ENCODE assay signal across 9 mouse cellular contexts in the genomic region with DNA sequence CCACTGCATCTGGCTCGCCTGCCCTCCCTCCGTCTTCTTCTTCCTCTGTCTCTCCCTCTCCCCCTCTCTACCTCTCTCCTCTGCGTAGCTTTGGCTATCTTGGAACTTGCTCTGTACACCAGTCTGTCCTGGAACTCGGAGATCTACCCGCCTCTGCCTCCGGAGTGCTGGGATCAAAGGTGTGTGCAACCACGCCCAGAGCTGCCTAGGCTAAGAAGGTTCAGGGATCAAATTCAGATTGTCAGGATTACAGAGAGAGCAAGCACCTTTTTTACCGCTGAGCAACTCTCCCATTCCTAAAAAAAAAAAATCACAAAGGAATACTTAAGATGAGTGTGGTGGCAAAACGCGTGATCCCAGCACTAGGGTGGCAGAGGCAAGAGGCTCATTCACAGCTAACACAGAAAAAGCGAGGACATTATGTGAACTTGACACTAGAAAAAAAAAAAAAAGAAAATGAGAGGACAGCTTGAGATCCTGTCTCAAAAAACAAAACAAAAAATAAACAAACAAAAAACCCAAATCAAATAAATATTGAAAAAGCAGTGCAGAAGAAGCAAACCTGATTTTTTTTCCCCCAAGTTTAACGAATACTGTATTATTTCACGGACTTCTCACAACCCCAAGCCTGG. TPM values are rescaled to one million over a fixed set of nuclear protein-coding genes. Genes with fewer than 3 reads are reported as not detected.
A peak's percentile ranks its signal among the peaks of the same experiment; 100 is the strongest.
DNase-seq lines count a peak whose midpoint lies in the region; ATAC-seq and TF ChIP-seq lines count a peak whose summit lies in the region.
"Had no signal": no experiment of that assay in that cellular context is flagged by ENCODE, and none has a peak within 500 bp of the region (broad histone marks: within the 10 kb centered on the region; RNA-seq: fewer than 3 reads in every experiment).

No protein-coding gene starts in this region.

- no peaks in the 10 kb centered on the region for H3K9me3 ChIP-seq in heart, postnatal 0 days (replicated peaks; ENCODE audit: control insufficient read depth, low read length)
- no peaks in the 10 kb centered on the region for H3K9me3 ChIP-seq in MEL (replicated peaks; ENCODE audit: insufficient read depth, low read length)
- 0 out of 2 replicates have a peak, but pooled peaks cover 4% of the 10 kb centered on the region for H3K9me3 ChIP-seq in hindbrain, embryonic 10.5 days

- no peak for TF ChIP-seq EP300 in heart, postnatal 0 days (IDR thresholded peaks at IDR 0.05; ENCODE audit: low read depth)
- no peak for TF ChIP-seq EP300 in MEL (IDR thresholded peaks at IDR 0.05; ENCODE audit: low read depth in 1 of 2, low read length in 2 of 2)

- no peak for DNase-seq in heart, postnatal 0 days (ENCODE audit: low spot score)
- no peak for DNase-seq in heart, adult 18-20 months
- peak; percentile 46 for DNase-seq in MEL (ENCODE audit: low read depth, low spot score)
- DNase-seq in hindbrain, embryonic 10.5 days (ENCODE audit: low spot score), result no peak
- no peak for DNase-seq in cerebellum, adult 8-10 months
- no peak for DNase-seq in layer of hippocampus, postnatal 14 days (ENCODE audit: low spot score in 2 of 2)
- DNase-seq in layer of hippocampus, adult 9-11 months, result no peak

- TF ChIP-seq CTCF in heart, postnatal 0 days (IDR thresholded peaks at IDR 0.05; ENCODE audit: low read depth), result no peak
- TF ChIP-seq CTCF in MEL (IDR thresholded peaks at IDR 0.05 in 2 of 3, conservative IDR thresholded peaks at IDR 0.05 in 1 of 3; ENCODE audit: control insufficient read depth in 1 of 3, insufficient read depth in 1 of 3, low read depth in 2 of 3, low read length in 3 of 3, poor library complexity in 1 of 3, severe bottlenecking in 1 of 3), result no peak

- H3K4me3 ChIP-seq in heart, postnatal 0 days (ENCODE audit: low read depth, low read length), result peak overlapping the region; percentile 97
- H3K4me3 ChIP-seq in MEL (ENCODE audit: control insufficient read depth in 1 of 2, insufficient read depth in 1 of 2, low read depth in 2 of 2, low read length in 2 of 2), result peak overlapping the region; percentile 53 to 76
- H3K4me3 ChIP-seq in hindbrain, embryonic 10.5 days, result peak overlapping the region; percentile 91
- H3K4me3 ChIP-seq in macrophage (ENCODE audit: inconsistent target), result peak overlapping the region; percentile 88

- no peak for TF ChIP-seq RAD21 in MEL (IDR thresholded peaks at IDR 0.05; ENCODE audit: low read depth, low read length)

- peaks cover 5% of the 10 kb centered on the region for H3K27me3 ChIP-seq in heart, postnatal 0 days (ENCODE audit: control insufficient read depth, insufficient read depth, low read length)
- H3K27me3 ChIP-seq in MEL (ENCODE audit: control insufficient read depth in 1 of 2, insufficient read depth in 2 of 2, low read length in 2 of 2), result no peaks in the 10 kb centered on the region
- H3K27me3 ChIP-seq in hindbrain, embryonic 10.5 days (ENCODE audit: insufficient read depth, poor library complexity, severe bottlenecking), result peaks cover 2% of the 10 kb centered on the region
- H3K27me3 ChIP-seq: Patski had no signal

- H3K79me2 ChIP-seq in MEL (ENCODE audit: control insufficient read depth, insufficient read depth, low read length, poor library complexity), result peaks cover 30% of the 10 kb centered on the region
- peaks cover 30% of the 10 kb centered on the region for H3K79me2 ChIP-seq in macrophage (ENCODE audit: inconsistent target)

- no peak for TF ChIP-seq POLR2A in MEL (IDR thresholded peaks at IDR 0.05; ENCODE audit: control insufficient read depth in 1 of 2, insufficient read depth in 1 of 2, low read depth in 1 of 2, low read length in 2 of 2, poor library complexity in 1 of 2)

- no peak for ATAC-seq in heart, postnatal 0 days (ENCODE audit: insufficient read depth, low read depth)

- no peaks in the 10 kb centered on the region for H3K36me3 ChIP-seq in heart, postnatal 0 days (replicated peaks; ENCODE audit: control insufficient read depth, insufficient read depth, low read length)
- H3K36me3 ChIP-seq in MEL (ENCODE audit: control insufficient read depth in 1 of 2, insufficient read depth in 2 of 2, low read length in 2 of 2) (peaks cover 0 to 9% of the 10 kb centered on the region in 2 experiments; a peak in 3 of 4 replicates), macrophage (ENCODE audit: inconsistent target) (no peaks in the 10 kb centered on the region)
- H3K36me3 ChIP-seq in hindbrain, embryonic 10.5 days, result peaks cover 16% of the 10 kb centered on the region

- H3K27ac ChIP-seq in heart, postnatal 0 days (ENCODE audit: low read depth), result no peak overlapping the region
- H3K27ac ChIP-seq in MEL (ENCODE audit: control insufficient read depth, low read depth, low read length), result peak overlapping the region; percentile 45
- H3K27ac ChIP-seq in hindbrain, embryonic 10.5 days, result peak overlapping the region; percentile 91
- 0 out of 2 replicates have a peak overlapping the region, but pooled peaks have one; percentile 10 for H3K27ac ChIP-seq in macrophage

- H3K4me1 ChIP-seq in heart, postnatal 0 days (ENCODE audit: control insufficient read depth, insufficient read depth), result peaks cover 9% of the 10 kb centered on the region
- H3K4me1 ChIP-seq in MEL (ENCODE audit: control insufficient read depth in 1 of 2, insufficient read depth in 2 of 2, low read length in 2 of 2), result peaks cover 0 to 24% of the 10 kb centered on the region in 2 experiments; a peak in 2 of 4 replicates
- H3K4me1 ChIP-seq in hindbrain, embryonic 10.5 days (replicated peaks), result peaks cover 25% of the 10 kb centered on the region

- H3K9ac ChIP-seq in heart, postnatal 0 days (replicated peaks; ENCODE audit: low read depth, low read length), result peak overlapping the region; percentile 39
- H3K9ac ChIP-seq in MEL (ENCODE audit: control insufficient read depth, low read depth, low read length, poor library complexity, severe bottlenecking), result peak overlapping the region; percentile 65

- peak overlapping the region; percentile 88 for H3K4me2 ChIP-seq in heart, postnatal 0 days (ENCODE audit: low read depth, low read length)

- 50% methylated on average over 13 of the region's 13 CpGs for WGBS in heart, postnatal 0 days
- 60% methylated on average over 13 of the region's 13 CpGs for WGBS in hindbrain, embryonic 10.5 days
- WGBS in macrophage (ENCODE audit: missing documents), result 65% methylated on average over 12 of the region's 13 CpGs

TF ChIP-seq in MEL, 35 proteins besides CTCF, POLR2A, EP300 and RAD21:
- TF ChIP-seq MXI1 (IDR thresholded peaks at IDR 0.05; ENCODE audit: low read depth, low read length) (no peak), ZNF384 (IDR thresholded peaks at IDR 0.05; ENCODE audit: low read depth, low read length) (peak; percentile 55)

RNA-seq across cellular contexts. Expression of gene Aen, which starts 0.5 kb away (rescaled TPM):
- total RNA-seq in heart, postnatal 0 days (2014; rRNA removed; ENCODE audit: low replicate concordance), result 18.4 and 22.9 TPM in 2 replicates
- polyA plus RNA-seq in heart, postnatal 0 days (2015; fragmentation: Nextera tagmentation; extraction: Ambion mirVana), result 28.7 and 31.3 TPM in 2 replicates
- total RNA-seq in heart, adult 18-20 months (2021), result 10 to 100 TPM; 35.8 to 37.0 TPM
- 72.5 and 95.9 TPM in 2 replicates for total RNA-seq in MEL (2012; rRNA removed)
- 10 to 100 TPM in 1 of 2 experiments, not detected in 1; 97.7 TPM for polyA plus RNA-seq in MEL (2012; ENCODE audit: insufficient read depth in 1 of 2, insufficient read length in 2 of 2, low read depth in 1 of 2, low replicate concordance in 2 of 2, missing spikeins in 1 of 2)
- polyA plus RNA-seq in hindbrain, embryonic 10.5 days (2016; fragmentation: Nextera tagmentation; extraction: Ambion mirVana), result 59.0 and 73.4 TPM in 2 replicates
- total RNA-seq in macrophage (2018; cell fraction: chromatin; rRNA removed), result 100 to 1,000 TPM in 6 of 26 experiments, 10 to 100 TPM in 20; 59.1 to 122 (median 86.7) TPM
- 10 to 100 TPM; 14.4 to 26.6 (median 19.8) TPM for total RNA-seq in macrophage (2018; cell fraction: cytosol; rRNA removed)
- 100 to 1,000 TPM in 2 of 26 experiments, 10 to 100 TPM in 24; 21.2 to 119 (median 50.7) TPM for total RNA-seq in macrophage (2018; cell fraction: nucleus; rRNA removed)
- 17.1 to 40.8 TPM (median 21.4 TPM) in 3 replicates for polyA plus RNA-seq in macrophage (2018)
- 10 to 100 TPM; 27.3 to 27.4 TPM for total RNA-seq in layer of hippocampus, postnatal 14 days (2021)

RNA-seq across cellular contexts. Expression of gene Isg20, which starts 18.1 kb away (rescaled TPM):
- total RNA-seq in heart, postnatal 0 days (2014; rRNA removed; ENCODE audit: low replicate concordance), result 0.31 and 11.5 TPM in 2 replicates
- polyA plus RNA-seq in heart, postnatal 0 days (2015; fragmentation: Nextera tagmentation; extraction: Ambion mirVana), result 3.1 and 5.2 TPM in 2 replicates
- total RNA-seq in heart, adult 18-20 months (2021), result 1 to 10 TPM; 6.3 to 7.0 TPM
- total RNA-seq in MEL (2012; rRNA removed), result 63.1 and 70.3 TPM in 2 replicates
- polyA plus RNA-seq in MEL (2012; ENCODE audit: insufficient read depth in 1 of 2, insufficient read length in 2 of 2, low read depth in 1 of 2, low replicate concordance in 2 of 2, missing spikeins in 1 of 2), result 100 to 1,000 TPM; 105 to 240 TPM
- polyA plus RNA-seq in hindbrain, embryonic 10.5 days (2016; fragmentation: Nextera tagmentation; extraction: Ambion mirVana), result 0.57 and 0.63 TPM in 2 replicates
- 100 to 1,000 TPM in 2 of 26 experiments, 10 to 100 TPM in 15, 1 to 10 TPM in 9; 3.1 to 135 (median 33.7) TPM for total RNA-seq in macrophage (2018; cell fraction: chromatin; rRNA removed)
- 100 to 1,000 TPM in 13 of 26 experiments, 10 to 100 TPM in 8, 1 to 10 TPM in 5; 8.8 to 290 (median 109) TPM for total RNA-seq in macrophage (2018; cell fraction: cytosol; rRNA removed)
- 100 to 1,000 TPM in 11 of 26 experiments, 10 to 100 TPM in 12, 1 to 10 TPM in 3; 4.5 to 218 (median 73.1) TPM for total RNA-seq in macrophage (2018; cell fraction: nucleus; rRNA removed)
- 7.3 to 28.0 TPM (median 9.8 TPM) in 3 replicates for polyA plus RNA-seq in macrophage (2018)
- 1 to 10 TPM in 1 of 2 experiments, under 1 TPM in 1; 0.60 to 1.1 TPM for total RNA-seq in layer of hippocampus, postnatal 14 days (2021)

RNA-seq across cellular contexts. Expression of gene Det1, which starts 48.1 kb away (rescaled TPM):
- total RNA-seq in heart, postnatal 0 days (2014; rRNA removed; ENCODE audit: low replicate concordance), result 8.7 and 11.1 TPM in 2 replicates
- polyA plus RNA-seq in heart, postnatal 0 days (2015; fragmentation: Nextera tagmentation; extraction: Ambion mirVana), result 7.6 and 8.2 TPM in 2 replicates
- 10 to 100 TPM; 13.9 to 16.5 TPM for total RNA-seq in heart, adult 18-20 months (2021)
- 14.3 and 15.8 TPM in 2 replicates for total RNA-seq in MEL (2012; rRNA removed)
- polyA plus RNA-seq in MEL (2012; ENCODE audit: insufficient read depth in 1 of 2, insufficient read length in 2 of 2, low read depth in 1 of 2, low replicate concordance in 2 of 2, missing spikeins in 1 of 2) (10 to 100 TPM in 1 of 2 experiments, not detected in 1; 16.8 TPM), macrophage (2018) (5.4 to 8.0 TPM (median 7.0 TPM) in 3 replicates)
- polyA plus RNA-seq in hindbrain, embryonic 10.5 days (2016; fragmentation: Nextera tagmentation; extraction: Ambion mirVana), result 20.9 and 21.2 TPM in 2 replicates
- 10 to 100 TPM in 15 of 26 experiments, 1 to 10 TPM in 11; 3.5 to 23.3 (median 12.9) TPM for total RNA-seq in macrophage (2018; cell fraction: chromatin; rRNA removed)
- 1 to 10 TPM; 2.7 to 8.9 (median 7.0) TPM for total RNA-seq in macrophage (2018; cell fraction: cytosol; rRNA removed)
- total RNA-seq in macrophage (2018; cell fraction: nucleus; rRNA removed), result 10 to 100 TPM in 11 of 26 experiments, 1 to 10 TPM in 15; 3.1 to 21.2 (median 8.3) TPM
- total RNA-seq in layer of hippocampus, postnatal 14 days (2021), result 1 to 10 TPM; 6.3 to 6.4 TPM
